Mouse (Mus musculus): ENCODE results near the gene Gtf2a2.

DNA sequence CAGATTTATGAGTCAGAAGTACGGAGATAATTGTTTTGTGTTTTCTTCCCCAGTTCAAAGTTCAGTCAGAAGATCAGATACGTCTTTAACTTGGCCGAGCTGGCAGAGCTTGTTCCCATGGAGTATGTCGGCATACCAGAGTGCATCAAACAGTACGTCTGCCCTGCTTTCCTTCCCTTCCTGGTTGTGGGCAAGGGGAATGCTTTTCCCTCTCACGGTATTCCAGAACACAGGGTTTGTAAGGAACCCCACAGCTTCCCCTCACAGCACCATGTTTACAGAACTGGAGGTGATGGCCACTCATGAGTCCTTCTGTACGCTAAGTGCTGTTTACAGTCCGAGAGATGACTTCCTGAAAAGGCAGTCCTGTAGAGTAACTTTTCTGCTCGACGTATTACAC, 8.8 kb upstream of the Gtf2a2 start:
- TF ChIP-seq POLR2A (IDR thresholded peaks at IDR 0.05; ENCODE audit: insufficient read length, low read depth): no peak
- no peak for TF ChIP-seq TCF12 (IDR thresholded peaks at IDR 0.05; ENCODE audit: insufficient read depth, poor library complexity, severe bottlenecking)
- no peak for TF ChIP-seq E2F4 (IDR thresholded peaks at IDR 0.05; ENCODE audit: insufficient read depth)
- TF ChIP-seq POLR2AphosphoS2 (IDR thresholded peaks at IDR 0.05; ENCODE audit: insufficient read length, low read depth): no peak
- no peak for TF ChIP-seq MYOG (IDR thresholded peaks at IDR 0.05; ENCODE audit: control insufficient read depth in 1 of 3, insufficient read depth in 1 of 3, insufficient read length in 2 of 3, low read depth in 2 of 3)
- no peak for TF ChIP-seq MYOD1 (IDR thresholded peaks at IDR 0.05; ENCODE audit: control insufficient read depth in 1 of 3, insufficient read length in 2 of 3, low read depth in 2 of 3)
- no peak for TF ChIP-seq USF1 (IDR thresholded peaks at IDR 0.05; ENCODE audit: low read depth)
- TF ChIP-seq TCF3 (IDR thresholded peaks at IDR 0.05; ENCODE audit: insufficient read length, low read depth): no peak

Measured in myocyte (in vitro differentiated cells).